Mouse (Mus musculus) monocyte, adult 5-6 weeks (primary cell): ENCODE results near the gene Llph. TPM values are rescaled to one million over a fixed set of nuclear protein-coding genes. Genes with fewer than 3 reads are reported as not detected.

Source experiments
- ATAC-seq: fragments of 153-309, 156-312 bp; replicated peaks from 2 replicates; pipeline ENCODE4 v1.8.0; 2017; ENCODE audit warnings: mild to moderate bottlenecking; ENCODE audit not compliant: low TSS enrichment, insufficient number of reproducible peaks, severe bottlenecking, poor library complexity, low FRiP score
- total RNA-seq: library from RNA; stranded (forward); fragments of 200-1000, 200-491, 200-594 nt; gene quantifications from 3 replicates; pipeline ENCODE4 v1.2.3, GENCODE M21; 2017

Gene Llph
- 57.4 to 79.1 TPM (median 74.2 TPM) in 3 replicates for total RNA-seq

- ATAC-seq = peak; percentile 92
Observed at GRCm38 (mm10) chr10:120226871-120227661, at the start of gene Llph. TSS of gene Llph (plus strand) at chr10:120227070.

- ATAC-seq = no peak
Observed at GRCm38 (mm10) chr10:120182887-120183286, 44.0 kb upstream of the Llph start.

DNA sequence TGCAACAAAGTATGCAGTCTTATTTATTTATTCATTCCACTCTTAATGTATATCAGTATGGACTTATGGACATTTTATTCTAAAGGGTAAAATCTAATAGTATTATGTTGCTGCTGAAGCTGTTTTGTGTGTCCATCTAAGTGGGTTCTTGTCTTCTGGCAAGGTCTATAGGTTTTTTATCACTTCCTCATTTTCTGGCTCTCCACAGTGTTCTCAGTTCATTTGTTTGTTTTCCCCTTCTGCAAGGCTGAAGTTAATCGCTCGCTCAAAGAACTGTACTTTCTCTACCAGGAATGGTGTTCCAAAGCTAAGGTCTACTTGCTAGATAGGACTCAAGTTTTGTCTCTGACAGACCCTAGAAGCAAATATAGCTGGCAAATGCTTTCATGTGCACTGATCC is 43.5 kb upstream of the Llph start:
- 0 out of 2 replicates have a peak, but pooled peaks have one; percentile 13 for ATAC-seq

GRCm38 (mm10) chr10:120188513-120188912 is 38.4 kb upstream of the Llph start:
- no peak for ATAC-seq

DNA sequence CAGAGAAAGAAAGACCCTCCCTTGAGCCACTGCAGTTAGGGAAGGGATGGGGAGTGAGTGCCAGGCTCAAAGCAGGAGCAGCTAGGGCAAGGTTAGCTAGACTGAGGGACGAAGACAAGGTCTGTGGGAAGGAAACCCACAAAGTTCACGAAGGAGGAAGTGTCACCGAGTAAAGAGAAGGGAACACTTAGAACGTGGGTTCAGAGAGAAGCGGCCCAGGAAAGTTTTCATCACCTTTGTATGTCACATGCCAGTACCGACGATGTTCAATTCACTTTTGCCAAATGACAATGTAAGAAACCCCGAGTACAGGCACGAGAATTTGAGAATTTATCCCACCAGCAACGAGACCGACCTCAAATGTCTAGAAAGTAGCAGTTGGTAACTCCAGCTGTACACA is 37.6 kb upstream of the Llph start:
- ATAC-seq = peak; percentile 41; the same call in 1 of the 2 replicates

DNA sequence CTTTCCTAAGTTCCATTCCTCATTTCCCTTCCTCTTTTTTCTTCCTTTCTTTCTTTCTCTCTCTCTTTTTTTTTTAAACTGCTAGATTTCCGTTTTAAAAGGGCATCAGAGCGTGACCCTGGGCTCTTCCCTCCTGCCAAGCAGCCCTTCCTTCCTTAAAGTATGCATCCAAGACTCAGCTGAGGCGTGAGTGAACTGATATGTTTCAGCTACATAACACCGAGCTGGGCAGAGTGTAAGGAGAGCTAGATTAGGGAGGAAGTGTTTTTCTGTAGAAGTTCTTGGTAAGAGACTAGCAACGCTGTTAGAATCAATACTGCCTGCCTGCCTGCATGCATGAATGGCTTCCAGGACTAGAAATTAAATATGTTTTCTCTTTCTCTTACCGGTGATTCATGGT is 37.1 kb upstream of the Llph start:
- no peak for ATAC-seq

GRCm38 (mm10) chr10:120191165-120191564 is 35.7 kb upstream of the Llph start:
- ATAC-seq = peak; percentile 67

DNA sequence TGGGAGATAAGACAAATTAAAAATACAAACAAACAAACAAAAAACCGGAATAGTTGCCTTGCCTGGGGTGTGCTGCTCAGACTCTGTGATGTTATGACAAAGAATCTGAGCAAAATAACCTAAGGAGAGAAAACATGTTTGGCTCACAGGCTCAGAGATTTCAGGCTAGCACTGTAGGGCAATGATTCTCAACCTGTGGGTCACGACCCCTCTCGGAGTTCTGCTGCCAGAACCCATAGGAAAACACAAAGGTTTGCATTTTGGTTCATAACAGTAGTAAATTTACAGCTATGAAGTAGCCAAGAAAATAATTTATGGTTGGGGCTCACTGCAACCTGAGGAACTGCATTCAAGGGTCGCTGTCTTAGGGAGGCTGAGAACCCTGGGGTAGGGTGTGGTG is 34.6 kb upstream of the Llph start:
- no peak for ATAC-seq

DNA sequence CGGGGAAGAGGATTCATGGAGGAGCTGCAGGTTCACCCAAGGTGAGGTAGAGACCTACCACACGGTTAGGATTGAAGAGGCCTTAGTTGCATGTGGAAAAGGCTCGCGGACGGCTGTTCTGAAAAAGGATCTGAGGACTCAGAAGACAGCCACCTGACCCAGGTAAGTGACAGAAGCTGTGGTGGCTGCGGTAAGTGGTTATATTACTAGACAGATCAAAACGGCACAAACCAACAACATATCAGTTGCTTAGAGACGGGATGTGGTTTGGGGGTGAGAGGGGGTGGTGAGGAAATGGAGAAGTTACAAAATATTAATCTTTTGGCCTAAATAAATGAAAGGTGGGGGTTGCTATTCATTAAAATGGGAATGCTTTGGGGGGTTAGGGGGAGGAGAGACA is 33.6 kb upstream of the Llph start:
- ATAC-seq = peak; percentile 55

DNA sequence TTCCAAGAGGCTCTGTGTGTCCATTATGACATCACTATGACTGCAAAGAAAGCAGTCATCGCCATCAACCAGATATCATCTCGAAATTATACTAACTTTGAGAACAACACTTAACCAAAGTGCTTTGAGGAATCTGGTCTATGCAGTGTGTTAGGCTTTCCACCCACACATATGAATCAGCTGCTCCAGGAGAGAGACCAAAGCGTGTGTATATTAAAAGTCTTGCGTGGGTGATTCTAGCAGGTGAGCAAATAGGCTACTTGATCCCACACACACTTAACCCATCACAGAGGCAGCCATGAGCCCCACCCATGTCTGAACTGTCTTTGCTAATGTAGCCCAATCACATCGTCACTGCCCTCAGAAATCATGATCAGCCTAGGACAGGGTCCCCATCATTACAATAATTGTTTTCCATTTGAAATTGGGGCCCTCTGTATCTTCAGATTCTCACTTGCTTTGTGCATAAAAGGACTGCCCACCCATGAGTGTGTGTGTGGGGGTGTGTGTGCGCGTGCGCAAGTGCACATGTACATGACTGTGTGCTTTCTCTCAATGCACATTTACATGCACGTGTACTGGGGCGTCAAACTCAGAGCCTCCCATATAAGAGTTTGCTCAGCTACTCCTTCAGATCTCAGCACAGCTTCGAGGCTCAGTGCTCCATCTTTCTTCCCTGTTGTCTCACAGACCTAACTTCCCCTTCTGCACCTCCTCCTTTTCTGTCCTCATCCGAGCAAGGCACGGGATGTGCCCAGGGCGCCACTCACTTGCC is 29.6 kb upstream of the Llph start:
- 0 out of 2 replicates have a peak, but pooled peaks have one; percentile 20 for ATAC-seq

GRCm38 (mm10) chr10:120201131-120201921 is 25.5 kb upstream of the Llph start, which contains the start of gene Tmbim4:
TSS of gene Tmbim4 (plus strand) at chr10:120201590.
- ATAC-seq = peak; percentile 59

DNA sequence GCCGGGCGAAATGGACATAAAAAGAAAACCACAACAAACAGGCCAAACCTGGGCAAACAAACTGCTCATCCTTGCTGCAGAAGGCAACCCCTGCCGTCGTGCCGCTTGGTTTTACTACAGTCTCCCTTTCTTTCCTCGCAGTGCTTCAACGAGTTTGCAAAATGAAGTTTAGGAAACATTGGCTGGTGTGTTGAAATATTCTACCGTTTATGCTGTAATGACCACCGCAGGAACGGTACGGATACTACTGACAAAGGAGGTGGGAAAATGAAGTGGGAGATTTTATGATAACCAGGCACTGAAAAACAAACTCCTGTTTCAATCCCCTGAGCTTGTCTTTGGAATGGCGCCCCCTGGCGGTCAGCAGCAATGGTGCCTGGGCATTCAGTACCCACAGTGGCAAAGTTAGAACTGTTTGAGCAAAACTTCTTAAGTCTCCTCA is 24.9 kb upstream of the Llph start, which contains the start of gene Irak3:
Irak3 (minus strand) TSS at position 170 of the 442 bp plus-strand sequence.
- peak; percentile 53 for ATAC-seq

DNA sequence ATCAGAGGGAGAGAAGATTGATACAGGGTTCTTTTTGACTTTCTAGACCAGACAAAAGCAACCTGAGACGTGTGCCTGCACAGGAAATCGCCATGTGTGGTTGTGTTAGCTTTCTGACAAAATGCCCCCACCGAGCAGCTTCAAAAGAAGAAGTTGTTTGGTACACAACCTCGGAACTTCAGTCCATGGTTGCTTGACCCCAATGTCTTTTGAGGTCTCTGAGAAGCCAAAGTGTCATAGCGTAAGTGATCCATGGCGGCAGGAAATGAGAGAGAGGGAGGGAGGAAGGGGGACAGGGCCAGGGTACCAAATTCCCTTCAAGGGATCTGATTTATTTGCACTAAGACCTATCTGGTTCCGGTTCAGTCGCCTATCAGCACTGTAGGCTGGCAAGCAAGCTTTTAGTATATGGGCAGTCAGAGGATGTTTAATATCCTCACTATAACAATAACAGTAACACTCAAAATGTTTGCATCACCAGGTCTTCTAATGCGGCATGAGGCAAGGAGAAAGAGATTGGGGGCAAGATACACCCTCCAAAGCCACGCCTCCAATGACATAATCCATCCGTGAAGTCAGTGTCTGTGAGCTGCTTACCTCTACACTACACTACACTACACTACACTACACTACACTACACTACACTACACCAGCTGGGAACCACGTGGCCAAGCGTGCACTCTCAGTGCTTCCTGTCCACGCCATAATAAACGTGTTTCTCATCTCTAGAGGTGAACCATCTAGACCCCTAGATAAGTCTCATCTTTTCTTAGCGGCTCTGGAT is 24.2 kb upstream of the Llph start:
- ATAC-seq = no peak; the same call in 1 of the 2 replicates

DNA sequence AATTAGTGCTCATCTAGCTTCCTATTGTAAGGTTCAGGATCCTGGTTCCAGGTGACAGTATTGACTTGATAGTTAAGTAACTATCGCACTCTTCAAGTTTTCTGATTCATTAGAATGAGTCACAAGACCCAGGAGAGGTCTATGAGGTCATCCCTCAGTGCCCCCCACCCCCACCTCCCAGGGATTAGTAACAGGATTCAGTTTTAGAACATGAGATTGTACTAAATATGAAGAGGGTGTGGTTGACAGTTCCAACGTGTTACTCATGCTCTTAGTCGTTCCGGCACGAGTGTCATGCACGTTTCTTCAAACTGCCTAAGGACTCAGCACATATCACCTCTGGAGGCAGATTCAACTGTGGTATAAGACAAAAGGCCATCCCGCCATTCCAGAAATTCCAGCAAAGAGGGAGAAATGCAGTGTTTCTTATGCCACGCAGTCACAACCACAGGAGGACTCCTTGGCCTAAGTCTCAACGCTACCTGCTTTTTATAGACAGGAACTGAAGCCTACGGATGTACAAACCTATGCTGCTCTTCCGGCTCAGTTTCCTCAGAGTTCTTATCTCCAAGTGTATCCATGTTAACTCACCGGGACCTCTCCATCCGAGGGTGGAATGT is 22.2 kb upstream of the Llph start:
- no peak for ATAC-seq

DNA sequence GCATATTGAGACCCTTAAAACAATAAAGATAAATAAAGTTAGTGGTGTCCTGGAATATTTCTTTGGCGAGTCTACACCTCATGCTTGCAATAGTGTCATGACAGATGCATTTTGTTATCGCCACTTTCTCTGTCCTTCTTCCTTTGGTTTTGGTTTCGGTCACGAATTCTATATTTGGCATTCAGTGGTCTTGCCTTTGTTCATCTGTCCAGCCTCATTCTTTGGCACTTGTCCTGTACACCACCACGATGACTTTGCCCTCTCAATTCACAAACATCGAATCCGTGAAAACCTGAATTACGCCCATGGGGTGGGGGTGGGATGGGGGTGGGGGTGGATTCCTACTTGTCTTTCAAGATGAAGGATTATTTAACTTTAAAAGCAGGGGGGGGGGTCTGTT is 18.9 kb upstream of the Llph start:
- no peak for ATAC-seq

DNA sequence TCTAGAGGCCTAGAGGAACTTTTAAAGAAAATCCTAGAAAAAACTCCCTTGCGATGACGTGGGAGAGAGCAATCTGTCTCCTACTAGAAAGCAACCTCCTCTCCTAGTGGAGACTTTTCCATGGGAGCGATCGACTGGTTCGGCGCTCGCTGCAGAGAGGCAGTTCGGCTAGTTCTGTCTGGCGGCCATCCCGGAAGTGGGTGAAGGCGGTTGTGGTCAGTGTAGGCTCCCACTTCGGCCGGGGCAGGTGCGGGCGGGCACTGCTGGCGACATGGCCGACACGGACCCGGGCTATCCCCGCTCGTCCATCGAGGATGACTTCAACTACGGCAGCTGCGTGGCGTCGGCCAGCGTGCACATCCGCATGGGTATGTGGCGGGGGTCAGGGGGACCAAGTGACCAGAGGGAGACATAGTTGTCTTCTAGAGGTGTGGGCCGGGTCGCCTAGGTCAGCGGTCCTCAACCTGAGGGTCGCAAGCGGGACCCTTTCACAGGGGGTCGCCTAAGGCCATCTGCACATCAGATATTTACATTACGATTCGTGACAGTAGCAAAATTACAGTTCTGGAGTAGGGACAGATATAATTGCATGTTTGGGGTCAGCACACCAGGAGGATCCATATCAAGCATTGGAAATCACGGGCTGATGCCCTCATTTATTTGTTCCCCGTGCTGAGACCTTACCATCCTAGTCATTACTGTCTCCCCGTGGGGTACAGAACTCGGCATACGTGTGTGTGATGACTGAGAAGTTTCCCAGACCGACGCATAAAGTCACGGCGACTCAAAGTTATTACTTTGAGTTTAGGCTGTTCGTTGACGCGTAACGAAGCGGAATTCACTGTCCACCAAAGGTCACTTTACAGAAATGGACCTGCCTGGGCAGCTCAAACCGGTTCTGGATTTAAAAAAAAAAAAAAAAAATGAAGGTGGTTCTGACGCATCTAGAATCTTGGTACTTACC is 18.0 kb upstream of the Llph start:
- ATAC-seq = peak; percentile 85

DNA sequence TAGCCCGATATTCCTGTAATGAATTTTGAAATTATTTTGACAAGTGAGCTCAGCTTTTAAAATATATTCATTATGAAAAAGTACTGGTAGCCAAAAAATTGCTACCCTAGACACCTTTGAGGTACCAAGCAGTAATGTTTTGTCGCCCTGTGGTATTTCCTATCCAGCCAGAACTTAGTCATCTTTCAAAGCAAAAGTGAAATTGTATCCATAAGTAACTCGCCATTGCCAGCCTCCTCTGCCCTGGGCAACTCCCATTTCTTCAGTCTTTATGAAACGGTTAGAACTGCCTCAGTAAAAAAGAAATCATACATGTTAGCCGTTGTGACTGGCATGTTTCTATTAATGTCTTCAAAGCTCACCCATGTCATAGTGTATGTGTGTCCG is 17.3 kb upstream of the Llph start:
- ATAC-seq = no peak; the same call in 1 of the 2 replicates
